Mouse (Mus musculus) CH12.LX (cell line): ENCODE measurements around the gene Stambpl1.

Experiments used
- E2F4 ChIP-seq: IDR thresholded peaks from 2 replicates; pipeline ENCODE4 v1.6.1; 2011; ENCODE audit warnings: low read depth, low read length, improper control_type of control experiment; ENCODE audit not compliant: insufficient replicate concordance
- GABPA ChIP-seq: IDR thresholded peaks from 2 replicates; pipeline ENCODE4 v1.6.1; 2012; ENCODE audit warnings: low read depth, low read length, improper control_type of control experiment, inconsistent platforms; ENCODE audit not compliant: insufficient replicate concordance
- USF1 ChIP-seq: IDR thresholded peaks from 2 replicates; pipeline ENCODE4 v1.6.1; 2014; ENCODE audit warnings: low read depth, mild to moderate bottlenecking, inconsistent platforms, low read length, improper control_type of control experiment
- USF2 ChIP-seq: conservative IDR thresholded peaks from 2 replicates; pipeline ENCODE4 v1.6.1; 2011; ENCODE audit warnings: low read depth, low read length, improper control_type of control experiment

DNA sequence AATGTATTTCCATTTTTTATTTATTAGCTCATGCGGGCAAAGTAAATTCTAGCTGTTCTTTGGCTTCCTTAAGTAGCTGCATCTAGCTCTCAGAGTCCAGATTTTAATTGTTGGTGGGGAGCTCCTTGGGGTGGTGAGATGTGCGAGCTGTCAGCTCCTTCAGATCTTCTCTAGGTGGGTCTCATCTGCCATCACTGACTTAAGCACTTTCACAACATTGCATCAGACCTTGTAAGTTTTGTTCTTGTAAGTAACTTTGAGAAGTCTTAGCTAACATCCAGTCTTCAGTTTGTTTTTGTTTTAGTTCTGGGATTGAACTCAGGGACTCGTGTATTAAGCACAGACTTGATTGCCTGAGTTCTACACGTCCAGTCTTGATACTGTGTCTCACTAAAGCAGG, 6.9 kb downstream of the Stambpl1 start:
- TF ChIP-seq USF2 (no peak), E2F4 (no peak), USF1 (no peak), GABPA (no peak)
